Mouse (Mus musculus) heart, postnatal 0 days (tissue): ENCODE measurements around the gene Map3k11. TPM values are rescaled to one million over a fixed set of nuclear protein-coding genes. Genes with fewer than 3 reads are reported as not detected.

ENCODE experiments used
- ATAC-seq: fragments of 200-750 bp; cut with Nextera tagmentation; 2 replicates; pipeline ENCODE4 v1.8.0; 2017; ENCODE audit warnings: low read depth, moderate number of reproducible peaks, moderate library complexity; ENCODE audit not compliant: insufficient read depth
- DNase-seq: peaks from one replicate; pipeline ENCODE4 v3.0.0-alpha.2; 2016; ENCODE audit warnings: low spot score
- H3K27ac ChIP-seq: fragments of 300-500 bp; sonication (generic); 2 replicates; pipeline ENCODE4 v1.5.1; 2014; ENCODE audit warnings: low read depth, mild to moderate bottlenecking
- H3K27me3 ChIP-seq: fragments of 300-500 bp; sonication (generic); 2 replicates; pipeline ENCODE4 v1.6.1; 2014; ENCODE audit warnings: low read length, mixed read lengths; ENCODE audit not compliant: control insufficient read depth, insufficient read depth
- H3K36me3 ChIP-seq: fragments of 300-500 bp; sonication (generic); replicated peaks from 2 replicates; pipeline ENCODE4 v1.6.1; 2014; ENCODE audit warnings: low read length, mixed read lengths; ENCODE audit not compliant: control insufficient read depth, insufficient read depth
- H3K4me1 ChIP-seq: fragments of 300-500 bp; sonication (generic); 2 replicates; pipeline ENCODE4 v1.6.1; 2014; ENCODE audit warnings: antibody characterized with exemption; ENCODE audit not compliant: control insufficient read depth, insufficient read depth
- H3K4me2 ChIP-seq: fragments of 300-500 bp; sonication (generic); 2 replicates; pipeline ENCODE4 v1.6.1; 2014; ENCODE audit warnings: low read depth, mild to moderate bottlenecking, low read length, moderate library complexity
- H3K4me3 ChIP-seq: fragments of 300-500 bp; sonication (generic); 2 replicates; pipeline ENCODE4 v1.5.1; 2014; ENCODE audit warnings: low read depth, low read length
- H3K9ac ChIP-seq: fragments of 300-500 bp; sonication (generic); replicated peaks from 2 replicates; pipeline ENCODE4 v1.6.1; 2014; ENCODE audit warnings: low read depth, low read length, mixed read lengths
- H3K9me3 ChIP-seq: fragments of 300-500 bp; sonication (generic); replicated peaks from 2 replicates; pipeline ENCODE4 v1.6.1; 2016; ENCODE audit warnings: low read length; ENCODE audit not compliant: control insufficient read depth
- CTCF ChIP-seq: IDR thresholded peaks from 2 replicates; pipeline ENCODE4 v1.5.1; 2016; ENCODE audit warnings: antibody characterized with exemption, control low read depth, low read depth
- EP300 ChIP-seq: IDR thresholded peaks from 2 replicates; pipeline ENCODE4 v1.6.1; 2016; ENCODE audit warnings: antibody characterized with exemption, low read depth
- WGBS: fragments of 180-500 bp; shearing (Covaris S2); extraction: QIAGEN DNeasy Blood & Tissue Kit; methylation state at CpG from one replicate; pipeline ENCODE4 v1.1.7; 2014; 5-methylcytosine and 5-hydroxymethylcytosine counted together
- polyA plus RNA-seq: library from polyadenylated mRNA; unstranded; fragments of >200 nt; fragmentation: Nextera tagmentation; extraction: Ambion mirVana; gene quantifications from 2 replicates; pipeline ENCODE4 v1.2.1, GENCODE M21; 2015
- total RNA-seq: library from RNA; depleted of rRNA; stranded (reverse); fragments of >200 nt; gene quantifications from 2 replicates; pipeline ENCODE4 v1.2.3, GENCODE M21; 2014; ENCODE audit warnings: low replicate concordance

The Map3k11 gene
- total and polyA plus RNA-seq, 2 experiments from 2014 or later = 17.0 to 43.5 TPM

GRCm38 (mm10) chr19:5646731-5647330, 41.7 kb upstream of the Map3k11 start:
- H3K4me3 ChIP-seq = no peak overlapping the region
- DNase-seq (no peak), ATAC-seq (no peak)
- H3K27ac ChIP-seq = no peak overlapping the region
- H3K4me1 ChIP-seq = peaks cover 8% of the 10 kb centered on the region; the same call in 1 of the 2 replicates
- H3K36me3 ChIP-seq = peaks cover 75% of the 10 kb centered on the region
- no peak overlapping the region for H3K4me2 ChIP-seq
- no peaks in the 10 kb centered on the region for H3K27me3 ChIP-seq
- WGBS = 89% methylated on average over 8 of the region's 8 CpGs
- TF ChIP-seq CTCF (no peak), EP300 (no peak)
- H3K9me3 ChIP-seq = no peaks in the 10 kb centered on the region
- H3K9ac ChIP-seq = no peak overlapping the region

GRCm38 (mm10) chr19:5647791-5648190, 40.8 kb upstream of the Map3k11 start:
- Histone ChIP-seq H3K4me2 (no peak overlapping the region), H3K9ac (0 out of 2 replicates have a peak overlapping the region, but pooled peaks have one; percentile 3), H3K27ac (peak overlapping the region; percentile 90), H3K27me3 (no peaks in the 10 kb centered on the region), H3K4me1 (peaks cover 8% of the 10 kb centered on the region; the same call in 1 of the 2 replicates), H3K9me3 (no peaks in the 10 kb centered on the region), H3K4me3 (no peak overlapping the region), H3K36me3 (peaks cover 75% of the 10 kb centered on the region)
- ATAC-seq (no peak), DNase-seq (no peak)
- TF ChIP-seq CTCF (no peak), EP300 (no peak)
- 95% methylated on average over 6 of the region's 6 CpGs for WGBS

GRCm38 (mm10) chr19:5648401-5649297, 39.9 kb upstream of the Map3k11 start:
- peak overlapping the region; percentile 25 for H3K4me3 ChIP-seq
- H3K27me3 ChIP-seq = no peaks in the 10 kb centered on the region
- H3K9ac ChIP-seq = peak overlapping the region; percentile 22; the same call in 1 of the 2 replicates
- H3K27ac ChIP-seq = peak overlapping the region; percentile 90
- TF ChIP-seq EP300 (no peak), CTCF (peak; percentile 33)
- peak overlapping the region; percentile 59 for H3K4me2 ChIP-seq
- WGBS = 6% methylated on average over 26 of the region's 26 CpGs
- peaks cover 77% of the 10 kb centered on the region for H3K36me3 ChIP-seq
- H3K9me3 ChIP-seq = no peaks in the 10 kb centered on the region
- DNase-seq = peak; percentile 90
- peaks cover 8% of the 10 kb centered on the region; the same call in 1 of the 2 replicates for H3K4me1 ChIP-seq
- peak; percentile 93 for ATAC-seq

GRCm38 (mm10) chr19:5649298-5649741, 39.2 kb upstream of the Map3k11 start:
- Histone ChIP-seq H3K9ac (peak overlapping the region; percentile 22; the same call in 1 of the 2 replicates), H3K4me1 (peaks cover 8% of the 10 kb centered on the region; the same call in 1 of the 2 replicates), H3K36me3 (peaks cover 76% of the 10 kb centered on the region), H3K9me3 (no peaks in the 10 kb centered on the region), H3K27ac (peak overlapping the region; percentile 90), H3K4me2 (peak overlapping the region; percentile 59), H3K4me3 (peak overlapping the region; percentile 25; the same call in 1 of the 2 replicates), H3K27me3 (0 out of 2 replicates have a peak, but pooled peaks cover 3% of the 10 kb centered on the region)
- DNase-seq (peak; percentile 41), ATAC-seq (peak; percentile 4)
- 46% methylated on average over 6 of the region's 6 CpGs for WGBS
- TF ChIP-seq EP300 = no peak
- TF ChIP-seq CTCF = no peak

GRCm38 (mm10) chr19:5651502-5652274, 36.9 kb upstream of the Map3k11 start:
- no peak overlapping the region for H3K9ac ChIP-seq
- no peak overlapping the region for H3K4me2 ChIP-seq
- H3K4me1 ChIP-seq = peaks cover 11% of the 10 kb centered on the region; the same call in 1 of the 2 replicates
- H3K4me3 ChIP-seq = no peak overlapping the region
- no peak for ATAC-seq
- H3K36me3 ChIP-seq = peaks cover 77% of the 10 kb centered on the region
- TF ChIP-seq CTCF (no peak), EP300 (no peak)
- no peak for DNase-seq
- H3K9me3 ChIP-seq = no peaks in the 10 kb centered on the region
- 0 out of 2 replicates have a peak, but pooled peaks cover 16% of the 10 kb centered on the region for H3K27me3 ChIP-seq
- WGBS = 71% methylated on average over 13 of the region's 13 CpGs
- no peak overlapping the region for H3K27ac ChIP-seq
